Mouse (Mus musculus): Measurements from ENCODE around the gene Gse1. TPM values are rescaled to one million over a fixed set of nuclear protein-coding genes. Genes with fewer than 3 reads are reported as not detected.

Gene Gse1
- polyA plus RNA-seq, 1 experiment, result 14.8 TPM

GRCm38 (mm10) chr8:120581811-120582210 lies 353.6 kb downstream of the Gse1 start:
- Histone ChIP-seq H3K36me3 (ENCODE audit: control insufficient read depth, insufficient read depth, low read length) (no peaks in the 10 kb centered on the region; the same call in none of the 2 replicates), H3K27me3 (replicated peaks; ENCODE audit: control insufficient read depth, insufficient read depth, low read length) (no peaks in the 10 kb centered on the region), H3K4me3 (ENCODE audit: insufficient read depth, low read depth, low read length) (no peak overlapping the region), H3K27ac (ENCODE audit: insufficient read depth, low read depth, low read length) (no peak overlapping the region), H3K4me1 (ENCODE audit: control insufficient read depth, insufficient read depth, low read length) (no peaks in the 10 kb centered on the region)
- DNase-seq, result peak; percentile 47
- WGBS, result 70% methylated on average over 8 of the region's 8 CpGs
- TF ChIP-seq POLR2A (IDR thresholded peaks at IDR 0.05; ENCODE audit: low read depth, low read length) (no peak), CTCF (conservative IDR thresholded peaks at IDR 0.05; ENCODE audit: insufficient read depth, insufficient read length, low read depth, low read length) (no peak)

DNA sequence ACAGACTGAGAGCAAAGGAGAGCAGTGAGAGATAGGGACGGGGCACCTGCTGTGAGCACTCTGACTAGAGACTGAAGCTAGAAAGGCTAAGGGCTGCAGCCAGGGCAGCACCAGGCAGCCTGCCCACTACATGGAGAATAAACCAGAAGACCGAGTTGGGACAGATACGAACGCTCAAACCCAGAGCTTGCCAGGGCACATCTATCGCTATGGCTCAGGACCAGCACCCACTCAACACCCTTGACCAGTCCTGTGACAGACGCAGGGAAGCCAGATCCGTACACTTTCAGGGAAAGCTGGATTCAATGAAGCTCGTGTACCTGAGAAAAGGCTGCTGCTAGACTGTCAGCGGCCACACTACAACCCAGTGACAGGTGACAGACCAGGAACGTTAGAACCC lies 357.3 kb downstream of the Gse1 start:
- H3K4me3 ChIP-seq (ENCODE audit: insufficient read depth, low read depth, low read length), result no peak overlapping the region
- H3K27ac ChIP-seq (ENCODE audit: insufficient read depth, low read depth, low read length), result no peak overlapping the region
- no peak for DNase-seq
- TF ChIP-seq CTCF (conservative IDR thresholded peaks at IDR 0.05; ENCODE audit: insufficient read depth, insufficient read length, low read depth, low read length), result no peak
- TF ChIP-seq POLR2A (IDR thresholded peaks at IDR 0.05; ENCODE audit: low read depth, low read length), result no peak
- 94% methylated on average over 10 of the region's 10 CpGs for WGBS
- 0 out of 2 replicates have a peak, but pooled peaks cover 4% of the 10 kb centered on the region for H3K4me1 ChIP-seq (ENCODE audit: control insufficient read depth, insufficient read depth, low read length)
- no peaks in the 10 kb centered on the region for H3K27me3 ChIP-seq (replicated peaks; ENCODE audit: control insufficient read depth, insufficient read depth, low read length)
- H3K36me3 ChIP-seq (ENCODE audit: control insufficient read depth, insufficient read depth, low read length), result no peaks in the 10 kb centered on the region

GRCm38 (mm10) chr8:120588908-120589771 lies 360.9 kb downstream of the Gse1 start, which contains the start of gene Gins2:
Gene Gins2, minus strand, starts transcription at chr8:120589304.
- Histone ChIP-seq H3K4me1 (ENCODE audit: control insufficient read depth, insufficient read depth, low read length) (0 out of 2 replicates have a peak, but pooled peaks cover 4% of the 10 kb centered on the region), H3K27me3 (replicated peaks; ENCODE audit: control insufficient read depth, insufficient read depth, low read length) (no peaks in the 10 kb centered on the region), H3K27ac (ENCODE audit: insufficient read depth, low read depth, low read length) (peak within 1 kb of the TSS; percentile 35; the same call in 1 of the 2 replicates), H3K36me3 (ENCODE audit: control insufficient read depth, insufficient read depth, low read length) (no peaks in the 10 kb centered on the region), H3K4me3 (ENCODE audit: insufficient read depth, low read depth, low read length) (peak within 1 kb of the TSS; percentile 61)
- WGBS, result under 1% methylated on average over 67 of the region's 67 CpGs
- TF ChIP-seq POLR2A (IDR thresholded peaks at IDR 0.05; ENCODE audit: low read depth, low read length) (peak; percentile 12), CTCF (conservative IDR thresholded peaks at IDR 0.05; ENCODE audit: insufficient read depth, insufficient read length, low read depth, low read length) (0 out of 2 replicates have a peak, but pooled peaks have one; percentile 0)
- DNase-seq, result peak; percentile 100

DNA sequence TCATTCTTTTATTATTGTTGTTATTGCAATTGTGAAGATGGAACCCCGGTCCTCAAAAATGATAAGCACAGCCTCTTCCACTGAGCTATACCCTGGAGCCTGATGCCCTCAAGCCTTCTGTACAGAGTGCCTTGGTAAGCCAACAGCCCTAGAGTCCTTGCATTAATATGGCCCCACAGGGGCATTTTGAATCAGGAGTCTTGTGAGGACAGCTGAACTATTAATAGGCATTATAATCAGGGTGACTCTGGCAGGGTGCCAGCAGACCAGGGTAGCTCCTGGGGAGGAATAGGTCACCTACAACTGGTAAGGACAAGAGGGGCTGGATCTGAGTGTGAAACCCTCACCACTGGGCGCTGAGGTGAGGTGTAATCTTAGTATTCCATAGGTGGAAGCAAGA lies 361.7 kb downstream of the Gse1 start:
- TF ChIP-seq POLR2A (IDR thresholded peaks at IDR 0.05; ENCODE audit: low read depth, low read length) (no peak), CTCF (conservative IDR thresholded peaks at IDR 0.05; ENCODE audit: insufficient read depth, insufficient read length, low read depth, low read length) (no peak)
- 0 out of 2 replicates have a peak, but pooled peaks cover 4% of the 10 kb centered on the region for H3K4me1 ChIP-seq (ENCODE audit: control insufficient read depth, insufficient read depth, low read length)
- H3K4me3 ChIP-seq (ENCODE audit: insufficient read depth, low read depth, low read length), result peak overlapping the region; percentile 61; the same call in 1 of the 2 replicates
- 53% methylated on average over 2 of the region's 2 CpGs for WGBS
- peak; percentile 34 for DNase-seq
- H3K36me3 ChIP-seq (ENCODE audit: control insufficient read depth, insufficient read depth, low read length), result no peaks in the 10 kb centered on the region
- peak overlapping the region; percentile 35; the same call in 1 of the 2 replicates for H3K27ac ChIP-seq (ENCODE audit: insufficient read depth, low read depth, low read length)
- no peaks in the 10 kb centered on the region for H3K27me3 ChIP-seq (replicated peaks; ENCODE audit: control insufficient read depth, insufficient read depth, low read length)

DNA sequence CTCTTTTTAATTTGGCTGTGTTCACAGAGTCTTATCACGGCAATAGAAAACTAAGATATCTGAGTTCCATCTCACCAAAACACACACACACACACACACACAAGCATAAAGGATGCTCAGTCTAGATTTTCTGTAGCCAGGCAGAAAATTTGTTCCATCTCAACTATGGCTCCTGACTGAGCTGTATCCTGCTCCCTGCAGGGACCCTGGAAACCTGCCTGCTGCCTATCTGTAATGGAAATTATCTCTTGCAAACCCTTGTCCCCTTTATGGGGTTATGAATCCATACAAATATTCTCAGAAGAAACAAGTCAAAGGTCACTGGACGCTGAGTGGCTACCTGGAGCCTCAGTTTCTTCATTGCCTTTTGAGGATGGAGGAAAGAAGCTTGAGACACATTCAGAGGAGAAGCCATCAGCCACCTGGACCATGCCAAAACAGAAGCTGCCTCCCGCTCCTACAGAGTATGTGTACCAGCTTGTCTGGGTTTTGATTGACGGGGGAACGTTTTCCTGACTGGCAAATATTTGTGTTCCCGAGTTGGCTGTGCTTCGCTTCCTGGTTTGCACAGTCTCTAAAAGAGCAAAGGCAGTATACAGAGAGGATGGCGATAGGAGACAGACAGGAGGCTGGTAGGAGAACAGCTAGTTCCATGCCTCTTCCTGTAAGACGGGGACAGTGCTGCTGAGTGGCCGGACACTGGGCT lies 363.5 kb downstream of the Gse1 start:
- no peak overlapping the region for H3K27ac ChIP-seq (ENCODE audit: insufficient read depth, low read depth, low read length)
- DNase-seq, result no peak
- H3K27me3 ChIP-seq (replicated peaks; ENCODE audit: control insufficient read depth, insufficient read depth, low read length), result no peaks in the 10 kb centered on the region
- 0 out of 2 replicates have a peak, but pooled peaks cover 4% of the 10 kb centered on the region for H3K4me1 ChIP-seq (ENCODE audit: control insufficient read depth, insufficient read depth, low read length)
- no peak for TF ChIP-seq POLR2A (IDR thresholded peaks at IDR 0.05; ENCODE audit: low read depth, low read length)
- TF ChIP-seq CTCF (conservative IDR thresholded peaks at IDR 0.05; ENCODE audit: insufficient read depth, insufficient read length, low read depth, low read length), result no peak
- 68% methylated on average over 10 of the region's 10 CpGs for WGBS
- H3K4me3 ChIP-seq (ENCODE audit: insufficient read depth, low read depth, low read length), result no peak overlapping the region
- H3K36me3 ChIP-seq (ENCODE audit: control insufficient read depth, insufficient read depth, low read length), result no peaks in the 10 kb centered on the region

GRCm38 (mm10) chr8:120594571-120594970 lies 366.3 kb downstream of the Gse1 start:
- Histone ChIP-seq H3K27me3 (replicated peaks; ENCODE audit: control insufficient read depth, insufficient read depth, low read length) (no peaks in the 10 kb centered on the region), H3K4me3 (ENCODE audit: insufficient read depth, low read depth, low read length) (no peak overlapping the region), H3K27ac (ENCODE audit: insufficient read depth, low read depth, low read length) (no peak overlapping the region), H3K36me3 (ENCODE audit: control insufficient read depth, insufficient read depth, low read length) (no peaks in the 10 kb centered on the region), H3K4me1 (ENCODE audit: control insufficient read depth, insufficient read depth, low read length) (0 out of 2 replicates have a peak, but pooled peaks cover 3% of the 10 kb centered on the region)
- peak; percentile 48 for TF ChIP-seq CTCF (conservative IDR thresholded peaks at IDR 0.05; ENCODE audit: insufficient read depth, insufficient read length, low read depth, low read length)
- TF ChIP-seq POLR2A (IDR thresholded peaks at IDR 0.05; ENCODE audit: low read depth, low read length), result no peak
- no peak for DNase-seq
- WGBS, result 90% methylated on average over 5 of the region's 5 CpGs

Data from kidney, adult 2 months (tissue).